Mouse (Mus musculus) CD4-positive helper T cell, adult 2 months (primary cell): ENCODE measurements at regions not wholly inside any gene's neighbourhood (a gene's known extent, or its start where the extent isn't known, plus 50 kb on each side); places are given as distances from the start of the nearest gene placed in this dataset.

Experiments
- DNase-seq: peaks from one replicate; pipeline ENCODE4 v3.0.0-alpha.2; 2012; ENCODE audit warnings: low read depth, missing footprints, low spot score

DNA sequence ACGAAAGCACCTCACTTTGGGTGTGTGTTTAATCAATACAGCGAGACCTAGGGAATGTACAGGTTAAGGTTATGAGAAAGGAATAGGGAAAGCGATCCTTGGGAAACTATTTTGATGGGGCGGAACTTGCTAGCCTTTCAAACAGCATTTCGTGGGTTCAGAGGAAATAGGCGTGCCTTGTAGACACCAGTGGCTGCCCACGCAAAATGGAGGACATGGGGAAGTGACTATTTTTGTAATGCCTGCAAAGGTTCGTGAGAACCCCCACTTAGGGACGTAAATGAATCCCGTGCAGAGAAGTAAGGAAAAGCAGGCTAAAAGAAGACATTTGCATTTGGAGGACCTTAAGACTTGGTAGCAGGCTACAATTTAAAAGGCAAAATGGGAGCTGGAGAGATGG lies 114.1 kb upstream of the Ppm1h start:
- no peak for DNase-seq

DNA sequence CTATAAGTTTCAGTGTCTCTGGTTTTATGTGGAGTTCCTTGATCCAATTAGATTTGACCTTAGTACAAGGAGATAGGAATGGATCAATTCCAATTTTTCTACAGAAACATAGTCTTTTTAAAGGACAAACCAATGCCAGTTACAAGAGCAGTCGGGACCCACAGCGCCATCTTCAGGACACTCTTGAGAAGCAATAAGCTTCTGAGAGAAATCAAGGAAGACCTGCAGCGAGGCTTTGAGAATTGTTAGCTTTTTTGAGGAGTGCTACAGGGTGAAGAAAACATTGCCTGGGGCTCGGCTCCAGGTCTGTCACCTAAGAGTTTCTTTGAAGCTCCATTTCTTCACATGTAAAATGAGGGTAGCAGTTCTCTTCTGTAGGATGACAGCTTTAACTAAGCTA lies 112.0 kb upstream of the Ppm1h start:
- peak; percentile 46 for DNase-seq

DNA sequence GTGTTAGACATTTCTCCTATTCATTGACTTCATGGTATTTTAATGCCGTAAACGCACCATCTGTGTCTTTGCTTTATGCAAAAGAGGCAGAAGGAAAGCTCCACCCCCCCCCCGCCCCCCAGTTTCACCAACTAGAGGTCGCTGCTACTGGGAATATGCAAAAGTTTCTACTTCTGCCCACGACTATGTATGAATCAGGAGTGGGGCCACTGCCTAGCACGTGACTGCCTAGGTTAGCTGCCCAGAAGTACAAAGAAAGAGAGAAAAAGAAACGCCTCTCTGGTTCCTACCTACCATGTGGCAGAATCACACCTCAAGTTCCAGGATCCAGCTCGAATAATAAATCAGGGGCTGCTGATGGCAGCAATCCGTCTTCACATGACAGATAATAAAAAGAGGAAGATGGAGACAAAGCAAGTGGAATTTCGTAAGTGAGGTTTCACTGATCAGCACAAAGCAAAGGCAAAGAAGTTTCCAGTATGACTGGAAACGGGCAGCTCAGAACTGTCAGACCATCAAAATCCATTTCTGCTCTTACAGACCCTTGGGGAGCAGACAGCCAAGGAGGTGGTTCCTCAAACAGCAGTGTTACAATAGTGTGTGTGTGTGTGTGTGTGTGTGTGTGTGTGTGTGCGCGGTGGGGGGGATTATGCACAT lies 108.9 kb upstream of the Ppm1h start:
- no peak for DNase-seq

GRCm38 (mm10) chr10:122570909-122571551 lies 107.5 kb upstream of the Ppm1h start:
- DNase-seq, result no peak

DNA sequence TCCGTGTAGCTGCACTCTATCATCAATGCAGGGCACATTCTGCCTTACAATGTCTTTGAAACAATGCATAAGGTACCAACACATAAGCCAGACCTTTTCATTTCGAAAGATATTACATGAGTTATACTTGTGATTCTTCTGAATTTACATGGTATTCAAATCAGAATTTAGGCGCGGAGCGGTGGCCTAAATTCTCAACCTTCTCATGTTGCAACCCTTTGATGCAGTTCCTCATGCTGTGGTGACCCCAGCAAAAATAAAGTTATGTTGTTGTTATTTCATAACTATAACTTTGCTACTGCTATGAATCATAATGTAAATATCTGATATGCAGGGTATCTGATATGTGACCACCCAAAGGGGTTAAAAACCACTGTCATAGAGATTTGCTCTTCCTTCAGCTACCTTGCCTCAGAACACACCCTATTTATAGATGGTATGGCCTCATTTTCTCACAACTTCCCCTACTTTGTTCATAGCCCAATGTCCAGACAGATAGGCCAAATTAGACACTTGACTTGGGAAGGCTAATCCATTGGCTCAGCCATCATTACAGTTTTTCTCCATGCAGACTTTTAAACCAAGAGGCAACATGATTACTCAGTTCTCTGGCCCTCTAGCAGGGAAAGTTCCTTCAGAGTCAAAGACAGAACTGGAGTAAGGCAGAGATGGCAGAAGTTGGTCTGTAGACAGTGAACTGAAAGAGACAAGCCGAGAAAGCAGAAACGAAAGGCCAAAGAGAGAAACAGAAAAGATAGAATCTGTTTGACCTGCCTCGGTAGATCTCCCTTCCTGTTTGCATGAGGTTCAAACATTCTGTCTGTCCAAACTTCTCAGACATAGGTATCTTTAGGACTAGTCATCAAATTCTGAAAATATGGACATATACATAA lies 102.1 kb upstream of the Ppm1h start:
- no peak for DNase-seq

DNA sequence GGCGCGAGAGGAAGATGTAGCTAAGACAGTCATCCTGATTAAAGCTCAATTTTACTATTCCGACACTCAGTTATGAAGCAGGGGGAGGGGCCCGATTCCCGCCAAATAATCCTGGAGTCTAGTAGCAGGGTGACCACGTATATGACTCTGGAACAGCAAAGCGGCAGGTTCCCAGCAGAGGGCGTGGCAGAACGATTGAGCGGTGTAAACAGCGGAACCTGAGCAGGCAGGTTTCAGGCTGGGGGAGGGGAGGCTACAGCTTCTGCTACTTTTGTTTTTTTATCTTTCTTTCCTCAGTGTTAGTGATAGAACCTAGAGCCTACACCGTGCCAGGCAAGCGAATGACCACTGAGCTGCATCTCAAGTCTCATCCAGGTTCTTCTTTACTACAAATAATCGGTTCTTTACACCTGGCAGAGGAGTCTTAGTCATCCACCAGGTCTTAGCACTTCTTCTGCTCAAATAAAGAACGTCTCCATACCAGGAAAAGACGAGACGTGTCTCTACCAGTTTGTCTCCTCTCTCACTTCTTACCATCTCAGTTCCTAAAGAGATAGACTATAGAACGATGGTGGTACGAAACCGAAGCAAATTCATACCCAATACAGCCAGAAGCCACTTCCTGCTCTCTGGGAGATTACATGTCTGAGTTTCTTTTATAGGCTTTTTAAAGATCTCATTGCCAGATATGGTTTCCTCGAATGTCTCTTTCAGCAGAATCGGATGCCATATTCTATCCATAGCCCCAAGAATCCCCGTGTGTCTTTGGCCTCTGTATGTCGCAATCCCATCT lies 100.2 kb upstream of the Ppm1h start:
- peak; percentile 78 for DNase-seq

- DNase-seq, result no peak
These were observed 97.5 kb upstream of the Ppm1h start for GRCm38 (mm10) chr10:122581096-122581495.

- no peak for DNase-seq
These were observed 91.0 kb upstream of the Ppm1h start for GRCm38 (mm10) chr10:122587541-122587940.

- peak; percentile 17 for DNase-seq
These were observed 79.1 kb upstream of the Ppm1h start for GRCm38 (mm10) chr10:122599511-122599910.

- peak; percentile 11 for DNase-seq
These were observed 76.2 kb upstream of the Ppm1h start for GRCm38 (mm10) chr10:122602394-122602793.

DNA sequence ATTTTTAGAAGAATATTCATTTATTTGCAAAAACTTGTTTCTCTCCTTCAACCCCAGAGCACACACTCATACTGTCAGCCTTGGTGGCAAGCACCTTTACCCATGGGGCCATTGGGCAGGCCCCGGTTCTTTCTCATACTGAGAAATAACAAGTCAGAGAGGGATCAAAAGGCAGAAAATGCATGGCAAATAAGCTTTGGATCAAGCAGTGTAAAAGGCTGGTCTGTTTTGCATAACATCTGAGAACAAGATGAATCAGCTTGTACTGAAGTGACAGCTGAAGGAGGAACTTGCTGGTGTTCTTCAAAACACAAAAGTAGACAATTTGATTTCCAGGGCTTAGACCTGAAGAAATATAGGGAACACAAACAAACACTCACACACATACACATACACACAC lies 74.6 kb upstream of the Ppm1h start:
- DNase-seq, result no peak

GRCm38 (mm10) chr10:122613281-122613680 lies 65.3 kb upstream of the Ppm1h start:
- no peak for DNase-seq

DNA sequence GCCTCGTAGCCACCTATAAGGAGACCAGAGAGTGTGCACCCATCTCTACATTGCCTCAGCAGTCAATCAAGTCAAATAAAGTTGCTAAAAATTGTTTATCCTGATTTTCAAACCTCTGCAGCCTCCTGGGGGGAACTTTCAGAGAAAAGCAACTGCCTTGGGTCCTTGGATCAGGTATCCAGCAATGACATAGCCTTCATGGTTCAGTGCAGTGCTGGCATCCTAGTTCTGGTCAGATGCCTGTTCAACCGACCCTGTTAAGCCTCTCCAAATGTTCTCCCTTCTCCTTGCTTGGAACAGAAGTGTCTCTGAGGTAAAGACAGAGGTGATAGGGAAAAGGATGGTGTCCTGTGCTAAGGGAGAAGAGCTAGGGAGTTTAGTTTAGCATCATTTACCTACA lies 64.7 kb upstream of the Ppm1h start:
- DNase-seq, result no peak

DNA sequence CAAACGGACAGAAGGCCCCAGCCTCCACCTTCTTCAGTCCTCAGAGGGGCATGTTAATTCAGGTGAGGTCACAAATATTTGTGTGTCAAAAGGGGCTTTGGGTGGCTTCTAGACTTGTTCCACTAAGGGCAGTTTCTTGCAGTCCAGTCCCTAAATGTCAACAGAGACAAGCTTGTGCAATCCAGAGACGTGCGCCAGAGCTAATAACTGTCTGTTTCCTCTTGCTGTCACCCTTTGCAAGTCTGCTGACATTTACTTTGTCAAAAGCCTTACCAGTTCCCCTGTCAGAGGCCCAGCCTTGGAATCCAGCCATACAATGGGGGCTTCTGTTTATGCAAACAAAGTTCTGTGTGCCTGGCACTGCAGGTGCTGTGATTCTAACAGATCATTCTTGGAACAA lies 63.8 kb upstream of the Ppm1h start:
- no peak for DNase-seq

GRCm38 (mm10) chr10:122615658-122616057 lies 62.9 kb upstream of the Ppm1h start:
- DNase-seq, result no peak

DNA sequence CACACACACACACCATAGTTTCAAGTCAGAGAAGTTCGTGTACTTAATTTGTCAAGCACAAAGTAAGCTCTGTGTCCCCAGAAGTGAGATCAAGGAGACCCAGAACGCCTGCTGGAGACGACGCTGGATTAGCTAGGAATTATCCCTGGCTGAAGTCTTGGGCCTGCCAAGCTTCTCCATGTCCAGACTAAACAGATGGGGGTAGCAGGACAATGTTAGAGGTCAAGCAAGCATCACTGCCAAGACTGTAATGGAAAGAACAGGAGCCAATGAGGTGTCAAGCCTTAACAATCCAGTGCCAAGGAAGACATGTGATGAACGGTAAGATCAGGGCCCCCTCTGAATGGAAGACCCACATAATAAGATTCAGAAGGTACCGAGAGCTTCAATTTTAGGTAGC lies 62.2 kb upstream of the Ppm1h start:
- DNase-seq, result no peak

DNA sequence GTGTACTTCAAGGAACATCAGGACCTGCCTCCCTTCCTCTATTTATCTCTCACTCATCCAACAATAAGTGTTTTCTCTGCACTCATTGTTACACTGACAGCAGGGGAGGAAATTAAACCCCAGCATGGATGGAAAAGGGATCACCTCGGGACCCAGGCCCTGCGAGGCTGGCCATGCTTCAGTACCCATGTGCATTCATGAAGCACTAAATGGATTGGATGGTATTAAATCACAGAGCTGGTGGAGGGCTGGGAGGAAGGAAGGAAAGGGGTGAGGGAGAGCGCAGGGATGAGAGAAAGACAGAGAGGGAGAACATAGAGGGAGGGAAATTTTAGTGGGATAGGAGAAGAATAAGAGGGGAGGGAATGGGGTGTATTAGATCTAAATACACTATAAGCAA lies 59.7 kb upstream of the Ppm1h start:
- DNase-seq, result no peak

GRCm38 (mm10) chr10:122619406-122620116 lies 59.0 kb upstream of the Ppm1h start:
- no peak for DNase-seq
